Mouse (Mus musculus) heart, postnatal 0 days (tissue): ENCODE measurements at regions not wholly inside any gene's neighbourhood (a gene's known extent, or its start where the extent isn't known, plus 50 kb on each side); places are given as distances from the start of the nearest gene placed in this dataset.
"Not testable (repeated sequence)": the region's sequence is repeated elsewhere in the genome, so short reads cannot be mapped to it uniquely, and the experiment has no call there.

ENCODE experiments used
- CTCF ChIP-seq: IDR thresholded peaks from 2 replicates; pipeline ENCODE4 v1.5.1; 2016; ENCODE audit warnings: antibody characterized with exemption, control low read depth, low read depth
- EP300 ChIP-seq: IDR thresholded peaks from 2 replicates; pipeline ENCODE4 v1.6.1; 2016; ENCODE audit warnings: antibody characterized with exemption, low read depth

GRCm38 (mm10) chr10:49937305-49937704 lies 148.7 kb upstream of the Grik2 start:
- not testable (repeated sequence) for TF ChIP-seq CTCF, EP300
